Mouse (Mus musculus) spleen, adult 18-20 months (tissue): Measurements from ENCODE around the gene Ggt1.

Experiments
- DNase-seq, 2 experiments: peaks; one replicate each; pipeline ENCODE4 v3.0.0; 2022; ENCODE audit warnings: mixed read lengths in 2 of 2

Ggt1 gene

GRCm38 (mm10) chr10:75635019-75635692 is 73.8 kb downstream of the Ggt1 start:
- DNase-seq = no peak

GRCm38 (mm10) chr10:75635693-75636055 is 74.3 kb downstream of the Ggt1 start:
- peak; percentile 61 to 87 for DNase-seq
